Mouse (Mus musculus) testis, adult 2 months (tissue): ENCODE measurements at regions not wholly inside any gene's neighbourhood (a gene's known extent, or its start where the extent isn't known, plus 50 kb on each side); places are given as distances from the start of the nearest gene placed in this dataset.
A peak's percentile ranks its signal among the peaks of the same experiment; 100 is the strongest.

ENCODE experiments used
- H3K27ac ChIP-seq: fragments of 200-500 bp; 2 replicates; pipeline ENCODE4 v1.5.1; 2012; ENCODE audit warnings: low read depth, low read length; ENCODE audit not compliant: control insufficient read depth, insufficient read depth
- H3K27me3 ChIP-seq: fragments of 200-500 bp; 2 replicates; pipeline ENCODE4 v1.6.1; 2012; ENCODE audit warnings: mild to moderate bottlenecking, low read length, moderate library complexity; ENCODE audit not compliant: control insufficient read depth, insufficient read depth
- H3K36me3 ChIP-seq: fragments of 200-500 bp; 2 replicates; pipeline ENCODE4 v1.6.1; 2012; ENCODE audit warnings: mild to moderate bottlenecking, low read length; ENCODE audit not compliant: control insufficient read depth, insufficient read depth
- H3K4me1 ChIP-seq: fragments of 200-500 bp; 2 replicates; pipeline ENCODE4 v1.6.1; 2012; ENCODE audit warnings: low read length; ENCODE audit not compliant: control insufficient read depth, insufficient read depth
- H3K4me3 ChIP-seq: fragments of 200-500 bp; 2 replicates; pipeline ENCODE4 v1.5.1; 2012; ENCODE audit warnings: low read depth, mild to moderate bottlenecking, low read length, moderate library complexity, mixed read lengths; ENCODE audit not compliant: control insufficient read depth
- CTCF ChIP-seq: fragments of 200-500 bp; IDR thresholded peaks from 2 replicates; pipeline ENCODE4 v1.5.1; 2012; ENCODE audit warnings: low read depth, mild to moderate bottlenecking, inconsistent platforms, low read length, moderate library complexity; ENCODE audit not compliant: control insufficient read depth, insufficient read depth, insufficient replicate concordance
- POLR2A ChIP-seq: fragments of 200-500 bp; IDR thresholded peaks from 2 replicates; pipeline ENCODE4 v1.6.1; 2012; ENCODE audit warnings: low read depth, mild to moderate bottlenecking, inconsistent platforms, low read length, moderate library complexity; ENCODE audit not compliant: control insufficient read depth

- H3K27me3 ChIP-seq: no peaks in the 10 kb centered on the region
Observed at GRCm38 (mm10) chr1:154120693-154121092, 80.3 kb upstream of the Zfp648 start.

GRCm38 (mm10) chr1:154124981-154125380 is 76.0 kb upstream of the Zfp648 start:
- H3K27ac ChIP-seq: no peak overlapping the region
- H3K27me3 ChIP-seq: no peaks in the 10 kb centered on the region
- no peak for TF ChIP-seq CTCF
- TF ChIP-seq POLR2A: no peak
- H3K4me3 ChIP-seq: no peak overlapping the region
- H3K36me3 ChIP-seq: no peaks in the 10 kb centered on the region
- H3K4me1 ChIP-seq: no peaks in the 10 kb centered on the region; the same call in 1 of the 2 replicates

More at GRCm38 (mm10) chr1:154120693-154121092, 80.3 kb upstream of the Zfp648 start:
- Histone ChIP-seq H3K4me3 (no peak overlapping the region), H3K4me1 (peaks cover 5% of the 10 kb centered on the region), H3K36me3 (no peaks in the 10 kb centered on the region), H3K27ac (peak overlapping the region; percentile 74)
- TF ChIP-seq POLR2A (no peak), CTCF (no peak)

- TF ChIP-seq POLR2A (no peak), CTCF (no peak)
- no peaks in the 10 kb centered on the region for H3K36me3 ChIP-seq
- H3K4me1 ChIP-seq: no peaks in the 10 kb centered on the region
- H3K27me3 ChIP-seq: no peaks in the 10 kb centered on the region
- H3K27ac ChIP-seq: no peak overlapping the region
- H3K4me3 ChIP-seq: no peak overlapping the region
Observed at GRCm38 (mm10) chr1:154126487-154126886, 74.5 kb upstream of the Zfp648 start.

- Histone ChIP-seq H3K27ac (no peak overlapping the region), H3K4me1 (no peaks in the 10 kb centered on the region), H3K27me3 (no peaks in the 10 kb centered on the region), H3K4me3 (no peak overlapping the region), H3K36me3 (no peaks in the 10 kb centered on the region)
- no peak for TF ChIP-seq POLR2A
- no peak for TF ChIP-seq CTCF
Observed at GRCm38 (mm10) chr1:154139488-154139887, 61.5 kb upstream of the Zfp648 start.

GRCm38 (mm10) chr1:154143691-154144090 is 57.3 kb upstream of the Zfp648 start:
- Histone ChIP-seq H3K27me3 (no peaks in the 10 kb centered on the region), H3K27ac (no peak overlapping the region), H3K4me3 (no peak overlapping the region), H3K4me1 (no peaks in the 10 kb centered on the region), H3K36me3 (no peaks in the 10 kb centered on the region)
- TF ChIP-seq CTCF: no peak
- TF ChIP-seq POLR2A: no peak

DNA sequence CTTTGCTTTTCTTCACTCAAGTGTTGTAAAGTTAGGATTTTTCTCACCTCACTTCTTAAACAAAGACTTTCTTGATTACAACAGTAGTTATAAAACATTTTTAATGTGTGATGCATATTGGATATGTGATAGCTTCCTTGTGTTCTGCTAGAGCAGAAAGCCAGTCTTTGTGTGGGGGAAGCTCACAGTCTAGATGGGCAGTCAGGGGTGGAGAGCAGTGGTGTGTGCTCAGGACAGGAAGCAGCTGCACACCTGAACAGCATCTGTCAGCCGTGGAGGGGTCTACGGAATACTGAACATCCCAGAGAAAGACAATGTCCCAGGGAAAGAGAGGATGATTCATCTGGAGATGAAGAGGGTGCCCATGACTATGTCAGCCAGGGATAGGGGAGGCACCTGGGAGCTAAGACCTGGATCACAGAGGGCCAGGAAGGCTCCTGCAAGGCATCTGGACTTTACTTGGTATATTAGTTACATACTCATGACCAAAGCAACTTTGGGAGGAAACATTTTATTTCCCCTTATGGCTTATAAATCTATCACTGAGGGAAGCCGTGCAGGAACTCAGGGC is 53.9 kb upstream of the Zfp648 start:
- Histone ChIP-seq H3K4me3 (no peak overlapping the region), H3K27me3 (no peaks in the 10 kb centered on the region), H3K4me1 (no peaks in the 10 kb centered on the region), H3K36me3 (no peaks in the 10 kb centered on the region), H3K27ac (no peak overlapping the region)
- TF ChIP-seq CTCF: no peak

- H3K4me1 ChIP-seq: no peaks in the 10 kb centered on the region
- no peaks in the 10 kb centered on the region for H3K36me3 ChIP-seq
- H3K27ac ChIP-seq: peak overlapping the region; percentile 66; the same call in 1 of the 2 replicates
- TF ChIP-seq CTCF (no peak), POLR2A (no peak)
- no peaks in the 10 kb centered on the region for H3K27me3 ChIP-seq
- H3K4me3 ChIP-seq: no peak overlapping the region
Observed at GRCm38 (mm10) chr1:154148948-154149347, 52.0 kb upstream of the Zfp648 start.

GRCm38 (mm10) chr1:154149431-154150143 is 51.4 kb upstream of the Zfp648 start:
- H3K4me1 ChIP-seq: no peaks in the 10 kb centered on the region
- H3K27ac ChIP-seq: peak overlapping the region; percentile 25
- no peaks in the 10 kb centered on the region for H3K27me3 ChIP-seq
- no peak overlapping the region for H3K4me3 ChIP-seq
- TF ChIP-seq POLR2A: no peak
- TF ChIP-seq CTCF: no peak
- H3K36me3 ChIP-seq: no peaks in the 10 kb centered on the region
